Mouse (Mus musculus): Measurements from ENCODE around the gene Ap1g2.

Gene Ap1g2

DNA sequence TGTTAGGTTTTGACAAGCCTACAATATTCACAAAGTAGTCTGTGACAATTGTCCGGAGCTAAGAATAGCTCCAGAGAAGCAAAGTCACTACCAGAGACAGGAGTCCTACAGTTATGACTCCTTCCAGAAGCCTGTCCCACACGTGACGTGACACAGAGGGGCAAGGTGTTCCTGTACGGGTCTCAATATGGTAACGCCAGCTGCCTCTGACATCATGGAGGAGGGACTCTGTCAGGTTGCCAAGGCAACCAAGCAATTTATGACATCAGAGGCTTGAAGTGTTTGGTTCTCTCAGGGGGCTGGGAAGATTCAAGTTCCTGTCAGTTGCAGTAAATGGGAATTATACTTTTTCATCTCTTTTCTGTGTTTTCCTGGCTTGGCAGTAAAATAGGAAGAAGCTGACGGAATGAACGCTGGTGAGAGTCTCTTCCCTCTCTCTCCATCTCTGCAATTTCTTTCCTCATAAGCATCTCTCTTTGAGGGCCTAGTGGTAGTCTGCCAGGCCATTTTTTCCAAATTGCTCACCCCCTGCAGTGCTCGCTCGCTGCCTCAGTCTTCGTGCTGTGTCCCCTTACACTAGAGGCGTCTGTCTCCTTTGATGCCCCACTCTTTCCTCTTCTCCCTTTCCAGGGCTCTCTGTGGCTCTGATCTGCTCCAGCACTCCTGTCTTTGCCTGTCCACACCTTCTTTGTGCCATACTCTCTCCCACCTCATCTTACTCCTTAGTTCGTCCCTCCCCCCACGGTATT lies 17.0 kb downstream of the Ap1g2 start:
- DNase-seq (ENCODE audit: low spot score in 2 of 2), result no peak

DNA sequence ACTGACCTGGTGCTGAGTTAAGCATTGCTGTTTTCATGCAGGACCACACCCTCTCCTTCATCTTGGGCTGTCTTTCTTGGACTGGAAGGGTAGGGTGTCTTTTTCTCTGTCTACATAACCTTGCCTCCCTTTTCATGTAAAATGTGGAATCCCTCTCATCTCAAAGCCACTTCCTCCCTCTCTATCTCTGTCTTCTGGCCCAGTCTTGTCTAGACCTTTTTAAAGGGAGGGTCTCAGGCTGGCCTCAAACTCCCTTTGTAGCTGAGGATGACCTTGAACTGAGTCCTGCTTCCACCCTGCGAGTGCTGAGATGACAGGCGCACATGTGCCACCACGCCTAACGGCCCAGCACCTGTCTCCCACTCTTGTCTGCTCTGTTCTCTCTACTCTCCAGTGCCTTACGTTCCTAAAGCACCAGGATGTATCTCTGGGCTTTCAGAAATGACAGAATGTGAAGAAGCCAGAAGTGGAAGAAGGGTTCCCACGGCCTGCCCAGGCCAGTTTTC lies 20.3 kb downstream of the Ap1g2 start:
- no peak for DNase-seq (ENCODE audit: low spot score in 2 of 2)

DNA sequence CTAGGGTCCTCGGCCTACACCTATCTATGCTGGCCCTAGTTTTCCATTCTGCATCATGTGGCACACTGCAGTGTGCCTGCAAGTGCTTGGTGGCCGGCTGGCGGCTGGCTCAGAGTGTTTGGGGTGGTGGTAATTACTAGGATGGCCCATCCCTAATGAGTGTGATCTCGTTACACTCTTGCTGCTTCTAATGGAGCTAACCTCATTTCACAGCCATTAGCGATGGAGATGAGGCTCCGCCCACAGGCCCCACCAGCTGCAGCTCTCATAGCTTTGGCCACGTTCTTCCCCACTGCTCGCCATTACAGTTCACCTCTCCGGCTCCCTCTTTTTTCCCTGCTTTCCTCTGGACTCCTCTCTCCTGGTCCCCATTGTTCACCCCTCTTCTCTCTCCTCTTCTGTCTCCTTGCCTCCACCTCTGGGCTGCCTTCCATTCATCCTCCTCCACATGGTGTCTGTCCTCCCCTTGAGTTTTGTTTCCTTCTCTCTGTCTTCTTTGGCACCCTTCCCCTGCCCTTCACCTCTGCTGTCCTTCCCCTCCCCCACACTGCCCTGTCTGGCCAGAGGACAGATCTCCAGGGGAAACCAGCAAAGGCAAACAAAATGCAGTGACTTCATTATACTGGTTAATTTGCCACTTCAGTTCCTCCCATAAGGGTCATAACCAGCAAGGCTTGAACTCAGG lies 20.9 kb downstream of the Ap1g2 start:
- DNase-seq (ENCODE audit: low spot score in 2 of 2), result no peak

DNA sequence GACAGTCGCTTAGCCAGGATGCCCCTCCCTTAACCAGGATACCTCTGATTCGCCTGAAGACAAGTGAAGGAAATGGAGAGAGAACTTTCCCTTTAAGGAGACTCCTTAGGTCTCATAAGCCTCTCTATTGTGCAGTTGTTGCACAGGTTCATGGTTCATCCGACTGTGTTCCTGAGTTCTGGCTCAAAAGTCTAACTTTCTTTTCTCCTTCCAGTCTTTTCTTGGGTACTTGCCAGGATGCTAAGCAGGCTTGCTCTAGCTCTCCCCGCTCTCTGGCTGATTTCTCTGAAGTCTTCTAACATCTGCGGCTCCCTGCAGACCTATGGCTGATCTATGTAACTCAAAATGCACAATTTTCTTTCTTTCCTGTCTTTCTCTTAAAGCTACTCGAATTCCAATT lies 22.9 kb downstream of the Ap1g2 start:
- DNase-seq (ENCODE audit: low spot score in 2 of 2), result no peak

DNA sequence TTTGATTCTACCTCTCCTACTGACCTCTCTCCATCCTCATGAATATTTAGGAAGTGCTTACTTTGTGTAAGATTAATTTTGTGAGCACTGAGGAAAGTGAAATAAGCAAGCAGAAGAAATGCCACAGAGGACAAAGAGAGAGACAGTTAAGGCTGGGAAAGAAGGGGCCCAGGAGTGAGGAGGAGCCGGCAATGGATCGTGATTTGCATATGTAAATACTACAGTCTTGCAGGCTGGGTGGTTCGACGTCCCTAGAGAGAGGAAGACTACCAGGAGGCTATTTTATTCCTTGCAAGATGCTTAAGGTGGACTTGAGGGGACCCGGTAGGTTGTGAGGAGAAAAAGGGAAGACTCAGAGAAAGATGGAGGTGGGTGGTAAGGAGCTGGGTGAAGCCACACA lies 25.3 kb downstream of the Ap1g2 start:
- no peak for DNase-seq (ENCODE audit: low spot score in 2 of 2)

DNA sequence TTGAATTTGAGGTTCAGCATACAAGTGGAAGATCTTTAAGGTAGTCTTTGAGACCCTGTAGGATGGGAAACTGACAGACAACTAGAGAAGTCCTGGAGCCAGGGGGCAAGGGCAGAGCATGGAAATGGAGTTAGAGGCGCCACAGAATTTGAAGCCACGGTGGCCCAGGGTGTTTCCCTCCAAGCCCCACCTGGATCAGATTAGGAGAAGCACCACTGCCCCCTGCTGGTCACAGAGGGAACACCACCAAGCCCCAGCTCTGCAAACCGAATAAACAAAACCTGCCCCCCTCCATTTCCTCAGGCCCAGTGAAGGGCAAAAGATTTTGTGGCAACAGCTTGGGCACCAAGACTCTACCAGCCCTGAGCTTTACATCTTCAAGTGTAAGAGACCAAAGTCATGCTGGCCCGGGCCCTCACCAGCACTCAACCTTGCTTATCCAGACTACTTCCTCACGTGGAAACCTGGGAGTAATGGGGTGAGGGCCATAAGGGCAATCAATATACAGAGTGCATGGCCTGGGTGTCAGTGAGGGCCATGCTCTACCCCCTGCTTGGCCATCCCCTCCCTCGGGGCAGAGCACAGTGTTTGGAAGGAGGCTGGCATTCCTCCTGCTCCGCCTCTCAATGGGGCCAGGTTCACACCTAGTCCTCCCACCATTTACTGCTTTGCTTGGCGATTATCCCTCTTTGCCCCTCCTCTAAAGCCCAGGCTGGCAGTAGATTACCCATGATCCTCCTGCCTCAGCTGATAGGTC lies 27.0 kb downstream of the Ap1g2 start:
- peak; percentile 75 to 92 for DNase-seq (ENCODE audit: low spot score in 2 of 2)

DNA sequence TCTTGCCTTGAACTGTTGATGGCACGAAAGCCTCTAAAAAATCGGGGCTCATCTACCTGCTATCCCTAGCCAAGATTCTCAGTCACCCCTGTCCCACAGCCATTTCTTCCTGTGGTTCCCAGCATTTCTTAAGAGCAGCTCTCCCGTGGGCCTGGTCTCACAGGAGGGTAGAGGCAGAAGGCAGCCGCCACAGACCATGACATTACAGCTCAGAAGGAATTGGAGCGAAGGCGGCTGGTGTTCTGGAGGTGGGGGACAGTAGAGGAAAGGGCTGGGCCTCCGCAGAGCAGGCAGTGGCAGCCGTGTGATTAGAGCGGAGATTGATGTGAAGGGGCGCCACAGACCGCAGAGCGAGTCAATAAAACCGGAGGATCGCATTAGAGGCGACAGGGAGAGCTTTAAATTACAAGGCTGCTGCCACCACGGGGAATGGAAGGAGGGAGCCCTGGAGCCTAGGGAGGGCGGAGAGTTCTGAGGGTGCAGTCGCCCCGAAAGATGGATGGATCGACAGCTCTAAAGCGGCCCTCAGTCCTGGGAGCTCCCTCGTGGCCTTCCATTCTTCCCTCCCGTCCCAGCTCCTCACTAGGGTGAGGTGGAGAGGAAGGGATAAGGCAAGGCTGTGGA lies 27.9 kb downstream of the Ap1g2 start:
- DNase-seq (ENCODE audit: low spot score in 2 of 2), result no peak

DNA sequence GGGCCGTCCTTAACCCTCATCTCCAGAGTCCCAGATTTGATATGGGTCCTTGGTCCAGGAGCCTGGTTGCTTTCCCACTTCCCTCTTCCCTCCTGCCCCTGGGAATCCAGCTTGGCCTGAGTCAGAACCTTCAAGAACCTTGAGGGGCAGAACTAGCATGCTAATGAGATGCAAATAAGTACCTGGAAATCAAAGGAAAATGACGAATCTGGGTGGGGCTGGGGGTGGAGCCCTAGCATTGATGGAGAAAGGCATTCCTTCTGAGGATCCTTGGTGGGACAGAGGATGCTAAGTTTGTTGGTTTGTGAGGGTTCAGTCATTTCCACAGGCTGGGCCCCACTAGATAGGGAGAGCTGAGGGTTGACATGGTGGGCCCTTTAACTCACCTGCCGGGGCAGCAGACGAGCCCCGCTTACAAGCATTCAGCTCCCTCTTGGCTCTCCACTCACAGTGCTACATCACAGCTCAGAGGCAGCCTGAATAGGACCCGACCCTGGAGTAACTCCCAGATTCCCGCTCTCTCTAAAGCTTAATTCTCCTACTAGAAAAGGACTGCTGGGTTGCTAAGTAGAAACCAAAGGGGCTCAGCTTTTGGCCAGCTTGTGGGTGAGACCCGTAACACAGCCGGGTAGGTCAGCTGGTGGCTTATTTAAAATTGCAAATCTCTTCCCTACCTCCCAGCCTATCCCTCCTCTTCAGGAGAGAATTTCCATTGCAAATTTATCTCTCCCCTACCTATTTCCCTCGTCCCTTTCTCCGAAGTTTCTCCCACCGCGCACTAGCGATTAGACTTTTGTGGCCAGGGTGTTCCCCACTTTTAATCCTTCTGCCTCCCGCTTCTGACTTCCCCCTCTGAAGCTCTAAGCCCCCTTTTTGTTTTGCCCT lies 28.7 kb downstream of the Ap1g2 start:
- no peak for DNase-seq (ENCODE audit: low spot score in 2 of 2)

DNA sequence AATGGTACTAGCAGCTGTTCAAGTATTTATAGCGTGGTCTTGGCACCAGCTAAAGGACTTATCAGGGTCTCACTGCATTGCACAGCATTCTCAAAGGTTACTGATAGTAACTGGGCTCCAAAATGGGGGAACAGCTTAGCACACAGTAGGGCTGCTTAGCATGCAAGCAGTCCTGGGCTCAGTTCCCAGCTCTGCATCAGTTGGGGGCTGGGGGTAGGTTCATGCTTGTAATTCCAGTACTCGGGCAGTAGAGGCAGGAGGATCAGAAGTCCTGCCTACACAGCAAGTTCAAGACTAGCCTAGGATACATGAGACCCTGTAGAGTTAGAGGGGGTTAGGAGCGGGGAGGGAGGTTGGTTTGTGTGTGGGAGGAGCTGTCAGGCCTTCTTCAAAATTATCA lies 29.4 kb downstream of the Ap1g2 start:
- DNase-seq (ENCODE audit: low spot score in 2 of 2), result no peak

DNA sequence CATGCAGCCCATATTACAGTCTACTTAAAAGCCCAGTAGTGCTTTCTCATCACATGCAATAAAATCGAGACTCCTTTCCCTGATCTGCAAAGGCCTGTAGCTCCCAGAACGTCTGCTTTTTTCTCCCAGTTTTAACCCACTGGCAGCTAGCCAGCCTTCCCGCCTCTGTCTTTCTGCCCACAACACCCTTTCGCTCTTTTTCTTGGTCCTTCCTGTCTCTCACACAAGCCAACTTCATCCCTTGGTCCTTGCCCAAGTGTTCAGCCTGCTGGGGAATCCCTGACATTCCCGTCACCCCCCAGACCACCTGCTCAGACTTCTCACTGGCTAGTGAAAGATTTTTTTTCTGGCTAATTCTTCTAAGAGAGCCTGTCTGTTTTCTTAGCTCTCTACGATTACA lies 30.2 kb downstream of the Ap1g2 start:
- DNase-seq (ENCODE audit: low spot score in 2 of 2), result no peak

DNA sequence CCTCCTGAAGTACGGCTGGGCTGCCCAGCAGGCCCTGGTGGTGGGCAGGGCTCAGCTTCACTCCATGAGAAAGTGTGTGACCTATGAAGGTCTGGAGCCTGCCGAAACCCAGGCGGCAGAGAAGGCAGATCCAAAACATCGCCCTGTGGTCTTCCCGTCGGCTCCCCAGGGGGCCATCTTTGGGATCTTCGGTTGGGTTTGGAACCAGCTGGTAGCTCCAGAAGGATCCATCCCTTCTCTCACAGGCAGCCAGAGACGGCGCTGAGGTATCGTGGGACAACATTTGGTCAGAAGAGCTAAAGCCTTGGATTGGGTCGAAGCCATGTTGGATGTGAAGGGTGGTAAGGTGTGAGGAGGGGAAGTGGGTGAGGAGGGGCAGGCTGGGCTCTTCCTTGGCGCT lies 32.0 kb downstream of the Ap1g2 start:
- DNase-seq (ENCODE audit: low spot score in 2 of 2), result no peak

DNA sequence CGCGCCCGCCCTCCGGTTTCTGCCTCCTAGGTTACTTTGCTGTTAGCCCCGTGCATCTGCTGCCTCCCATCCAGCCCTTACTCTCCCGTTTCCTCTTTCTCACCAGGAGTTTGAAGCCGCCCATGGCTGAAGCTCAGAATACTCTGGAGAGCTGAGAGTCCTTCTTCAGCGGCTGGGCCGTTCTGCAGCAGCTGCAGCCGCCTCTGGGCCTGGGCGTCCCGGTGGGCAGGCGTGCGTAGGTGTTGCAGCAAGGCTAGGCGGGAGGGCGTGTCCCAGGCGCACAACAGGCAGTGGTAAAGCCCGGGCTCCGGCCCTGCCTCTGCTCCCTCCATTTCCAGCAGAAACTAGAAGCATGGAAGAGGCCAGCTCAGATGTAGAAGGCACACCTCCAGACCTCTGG lies 34.6 kb downstream of the Ap1g2 start:
- no peak for DNase-seq (ENCODE audit: low spot score in 2 of 2)

DNA sequence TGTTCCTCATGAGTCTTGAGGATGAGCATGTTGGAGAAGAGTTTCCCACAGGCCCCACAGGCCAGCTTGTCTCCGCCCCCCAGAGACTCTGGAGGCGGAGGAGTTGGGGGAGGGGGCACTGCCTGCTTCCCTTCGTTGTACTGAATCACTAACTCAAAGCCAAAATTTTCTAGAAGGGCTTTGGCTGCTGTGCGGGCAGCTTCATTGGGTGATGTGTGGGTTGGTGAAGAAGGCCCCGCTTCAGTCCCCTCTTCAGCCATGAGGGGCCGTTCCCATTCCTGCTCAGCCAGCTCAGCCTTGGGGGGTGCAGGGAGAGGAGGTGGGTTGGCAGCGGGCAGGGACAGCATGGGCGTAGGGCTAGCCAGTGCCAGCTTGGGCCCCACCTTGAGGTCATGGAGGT lies 40.4 kb downstream of the Ap1g2 start:
- DNase-seq (ENCODE audit: low spot score in 2 of 2), result no peak

DNA sequence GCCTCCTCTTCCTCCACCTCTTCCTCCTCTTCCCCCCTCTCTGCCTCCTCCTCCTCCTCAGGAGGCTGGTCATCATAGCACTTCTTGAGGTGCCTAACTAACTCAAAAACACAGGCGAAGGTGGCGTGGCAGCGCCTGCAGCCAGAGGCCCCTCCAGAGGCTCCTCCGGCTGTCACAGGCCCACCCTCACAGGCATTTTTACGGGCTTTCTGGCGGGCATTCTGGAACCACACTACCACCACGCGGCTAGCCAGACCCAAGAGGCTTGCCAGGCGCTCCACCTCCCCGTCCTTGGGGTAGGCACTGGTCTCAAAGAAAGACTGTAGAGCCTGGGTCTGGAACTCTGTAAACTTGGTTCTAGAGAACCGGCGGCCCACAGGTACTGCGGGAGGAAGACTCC lies 41.0 kb downstream of the Ap1g2 start:
- DNase-seq (ENCODE audit: low spot score in 2 of 2), result no peak

DNA sequence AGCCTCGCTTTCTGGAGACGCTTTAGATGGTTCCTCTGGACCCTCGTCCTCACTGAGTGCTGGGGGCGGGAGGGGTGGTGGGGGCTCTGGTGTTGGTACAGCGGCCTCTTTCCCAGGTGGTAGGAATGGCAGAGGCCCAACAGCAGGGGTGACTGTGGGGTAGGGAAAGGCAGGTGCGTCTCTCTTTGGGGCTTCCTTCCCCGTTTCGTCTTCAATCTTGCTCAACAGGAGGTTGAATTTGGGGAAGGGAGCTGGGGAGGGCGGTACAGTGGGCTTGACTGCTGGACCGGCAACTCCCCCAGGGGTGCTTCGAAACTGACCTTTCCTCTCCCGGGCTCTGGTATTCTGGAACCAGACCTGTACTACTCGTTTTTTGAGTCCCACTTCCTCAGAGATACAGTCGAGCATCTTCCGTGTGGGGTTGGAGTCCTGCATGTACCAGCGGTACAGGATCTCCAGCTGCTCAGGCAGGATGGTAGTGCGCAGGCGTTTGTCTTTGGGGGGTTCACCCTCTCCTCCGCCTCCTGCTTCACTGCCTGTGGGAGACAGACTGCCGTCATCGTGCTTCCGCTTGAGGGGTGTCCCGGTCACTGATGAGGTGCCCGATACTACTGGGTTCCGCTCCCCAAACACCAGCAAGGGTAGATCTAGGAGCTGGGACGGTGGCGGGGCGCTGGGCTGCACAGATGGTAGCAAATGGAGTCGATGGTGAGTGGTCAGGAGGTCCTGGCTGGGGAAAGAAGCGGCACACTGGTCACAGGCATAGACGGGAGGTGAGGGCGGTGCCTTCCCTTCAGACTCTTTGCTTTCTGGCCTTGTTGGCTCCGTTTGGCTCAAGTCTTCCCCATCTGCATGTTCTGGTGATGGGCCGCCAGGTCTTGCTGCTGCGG lies 41.7 kb downstream of the Ap1g2 start:
- no peak for DNase-seq (ENCODE audit: low spot score in 2 of 2)

DNA sequence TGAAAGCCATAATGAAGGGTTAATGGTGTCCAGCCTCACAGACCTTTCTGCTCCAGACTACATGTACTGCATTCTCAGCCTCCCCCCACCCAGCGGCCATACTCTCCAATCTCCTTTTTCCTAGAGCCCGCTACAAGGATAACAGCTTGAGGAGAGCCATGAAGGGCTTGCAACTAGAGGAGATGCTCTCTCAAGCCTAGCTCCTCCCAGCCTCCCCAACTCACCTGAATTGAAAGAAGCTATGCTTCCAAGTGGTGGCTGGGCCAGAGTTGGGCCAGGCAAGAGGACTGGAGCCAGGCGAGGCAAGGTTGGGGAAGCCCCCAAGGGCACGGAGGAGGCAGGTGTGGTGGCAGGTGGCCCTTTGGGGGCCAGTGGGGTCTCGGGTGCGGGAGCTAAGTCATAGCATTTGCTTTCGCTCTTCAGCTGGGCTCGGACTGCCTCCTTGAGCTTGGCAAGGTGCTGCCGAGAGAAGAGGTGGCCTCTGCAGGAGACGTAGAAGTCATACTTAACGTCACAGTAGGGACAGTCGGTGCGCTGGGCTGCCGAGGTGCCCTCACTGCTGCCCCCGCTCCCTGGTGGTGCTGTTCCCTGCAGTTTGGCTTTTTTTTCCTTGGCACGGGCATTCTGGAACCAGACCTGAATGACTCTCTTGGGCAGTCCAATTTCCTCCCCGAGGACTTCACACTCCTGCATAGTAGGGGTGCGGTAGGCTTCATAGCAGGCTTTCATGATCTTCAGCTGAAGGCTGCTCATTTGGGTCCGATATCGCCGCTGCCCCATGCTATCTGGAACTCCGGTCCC lies 42.6 kb downstream of the Ap1g2 start:
- DNase-seq (ENCODE audit: low spot score in 2 of 2), result no peak

DNA sequence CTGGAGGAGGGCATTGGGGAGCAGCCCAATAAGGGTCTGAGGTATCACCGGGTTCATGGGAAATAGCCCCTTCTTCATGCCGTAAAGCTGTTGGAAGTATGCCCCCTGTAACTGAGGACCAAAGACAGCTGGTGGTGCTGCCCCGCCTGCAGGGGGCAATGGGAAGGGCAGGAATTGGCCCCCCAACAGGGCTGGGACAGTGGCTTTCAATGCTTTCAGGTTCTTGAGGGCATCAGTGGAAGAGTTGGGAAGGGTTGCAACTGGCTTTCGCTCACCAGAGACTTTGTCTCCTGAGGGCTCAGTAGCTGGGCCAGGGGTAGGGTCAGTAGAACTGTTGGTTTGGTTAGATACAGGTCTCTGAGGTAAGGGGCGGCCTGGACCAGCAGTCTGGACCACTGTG lies 43.3 kb downstream of the Ap1g2 start:
- no peak for DNase-seq (ENCODE audit: low spot score in 2 of 2)

DNA sequence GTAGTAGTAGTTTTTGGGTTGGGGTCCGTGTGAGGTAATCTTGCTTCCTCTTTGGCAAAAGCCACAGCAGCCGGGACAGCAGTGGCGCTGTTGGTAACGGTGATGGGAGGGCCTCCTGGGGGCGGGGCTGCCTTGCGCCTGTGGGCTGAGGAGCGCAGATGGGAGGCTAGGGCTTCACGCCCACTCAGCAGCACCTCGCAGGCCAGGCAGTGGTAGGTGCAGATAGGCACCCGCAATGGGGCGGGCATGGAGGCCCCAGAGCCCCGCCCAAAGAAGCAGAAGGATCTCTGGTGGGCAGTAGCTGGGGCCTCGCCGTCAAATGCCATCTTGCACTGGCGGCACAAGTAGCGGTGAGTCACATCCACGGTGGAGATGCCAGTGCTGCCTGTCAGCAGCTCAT lies 43.8 kb downstream of the Ap1g2 start:
- DNase-seq (ENCODE audit: low spot score in 2 of 2), result peak; percentile 89 to 90

DNA sequence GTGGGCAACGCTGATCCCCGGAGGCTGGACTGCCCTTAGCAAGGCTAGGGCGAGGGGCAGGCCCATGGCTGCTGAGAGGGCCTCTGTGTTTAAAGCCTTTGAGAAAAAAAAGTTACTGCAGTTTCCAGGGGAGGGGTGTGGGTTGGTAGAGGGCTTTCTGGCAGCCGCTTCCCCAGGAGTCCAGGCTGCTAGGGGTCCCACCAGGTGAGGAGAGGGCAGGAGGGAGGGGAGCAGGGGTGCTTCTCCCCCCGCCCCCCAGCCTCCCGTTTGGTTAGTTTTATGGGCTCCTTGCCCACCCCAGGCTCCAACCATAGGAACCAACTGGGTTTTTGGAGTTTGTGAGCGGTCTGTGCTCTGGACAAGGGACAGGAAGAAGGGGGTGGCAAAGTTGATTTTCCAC lies 44.5 kb downstream of the Ap1g2 start:
- no peak for DNase-seq (ENCODE audit: low spot score in 2 of 2)

Measured in spleen, postnatal 4 days (tissue).